Mouse (Mus musculus) liver, embryonic 16.5 days (tissue): ENCODE measurements around the gene Bcl2l13. TPM values are rescaled to one million over a fixed set of nuclear protein-coding genes. Genes with fewer than 3 reads are reported as not detected.

Source experiments
- ATAC-seq: fragments of 200-750 bp; cut with Nextera tagmentation; 2 replicates; pipeline ENCODE4 v1.8.0; 2017; ENCODE audit warnings: low read depth, mild to moderate bottlenecking, moderate number of reproducible peaks, moderate library complexity
- H3K27ac ChIP-seq: fragments of 300-500 bp; sonication (generic); 2 replicates; pipeline ENCODE4 v1.5.1; 2014; ENCODE audit warnings: mild to moderate bottlenecking, low read length
- H3K27me3 ChIP-seq: fragments of 300-500 bp; sonication (generic); 2 replicates; pipeline ENCODE4 v1.6.1; 2014; ENCODE audit warnings: low read depth, low read length, mixed read lengths; ENCODE audit not compliant: control insufficient read depth, insufficient read depth
- H3K36me3 ChIP-seq: fragments of 300-500 bp; sonication (generic); 2 replicates; pipeline ENCODE4 v1.6.1; 2014; ENCODE audit warnings: mild to moderate bottlenecking; ENCODE audit not compliant: control insufficient read depth, insufficient read depth
- H3K4me1 ChIP-seq: fragments of 300-500 bp; sonication (generic); 2 replicates; pipeline ENCODE4 v1.6.1; 2014; ENCODE audit warnings: low read depth, low read length, mixed read lengths; ENCODE audit not compliant: control insufficient read depth
- H3K4me2 ChIP-seq: fragments of 300-500 bp; sonication (generic); 2 replicates; pipeline ENCODE4 v1.6.1; 2014; ENCODE audit warnings: low read depth, low read length, mixed read lengths
- H3K4me3 ChIP-seq: fragments of 300-500 bp; sonication (generic); 2 replicates; pipeline ENCODE4 v1.5.1; 2014; ENCODE audit warnings: low read depth, mild to moderate bottlenecking, low read length
- H3K9ac ChIP-seq: fragments of 300-500 bp; sonication (generic); 2 replicates; pipeline ENCODE4 v1.6.1; 2014; ENCODE audit warnings: low read depth, low read length
- H3K9me3 ChIP-seq: fragments of 300-500 bp; sonication (generic); replicated peaks from 2 replicates; pipeline ENCODE4 v1.6.1; 2016; ENCODE audit warnings: low read length; ENCODE audit not compliant: control insufficient read depth
- WGBS: fragments of 180-500 bp; shearing (Covaris S2); extraction: QIAGEN DNeasy Blood & Tissue Kit; methylation state at CpG from one replicate; pipeline ENCODE4 v1.1.7; 2014; ENCODE audit not compliant: insufficient replicate concordance; 5-methylcytosine and 5-hydroxymethylcytosine counted together
- polyA plus RNA-seq: library from polyadenylated mRNA; unstranded; fragments of >200 nt; fragmentation: Nextera tagmentation; extraction: Ambion mirVana; gene quantifications from 2 replicates; pipeline ENCODE4 v1.2.1, GENCODE M21; 2015

Gene Bcl2l13
- polyA plus RNA-seq: 34.7 and 35.7 TPM in 2 replicates

- ATAC-seq: peak; percentile 81
- WGBS: 1% methylated on average over 40 of the region's 40 CpGs
- Histone ChIP-seq H3K4me2 (peak within 1 kb of the TSS; percentile 85), H3K36me3 (peaks cover 6% of the 10 kb centered on the region; the same call in 1 of the 2 replicates), H3K4me1 (peaks cover 52% of the 10 kb centered on the region), H3K27me3 (no peaks in the 10 kb centered on the region), H3K27ac (peak within 1 kb of the TSS; percentile 99), H3K4me3 (peak within 1 kb of the TSS; percentile 94), H3K9me3 (no peaks in the 10 kb centered on the region), H3K9ac (peak within 1 kb of the TSS; percentile 99)
These were observed at the start of gene Bcl2l13 for GRCm38 (mm10) chr6:120835474-120836374. Bcl2l13 (plus strand) TSS chr6:120836212.

GRCm38 (mm10) chr6:120788068-120788607, 47.9 kb upstream of the Bcl2l13 start:
- H3K9ac ChIP-seq: no peak overlapping the region
- ATAC-seq: no peak
- H3K4me1 ChIP-seq: peaks cover 31% of the 10 kb centered on the region
- WGBS: 76% methylated on average over 5 of the region's 5 CpGs
- no peak overlapping the region for H3K4me2 ChIP-seq
- H3K4me3 ChIP-seq: no peak overlapping the region
- no peaks in the 10 kb centered on the region for H3K9me3 ChIP-seq
- no peak overlapping the region for H3K27ac ChIP-seq
- no peaks in the 10 kb centered on the region for H3K27me3 ChIP-seq
- H3K36me3 ChIP-seq: peaks cover 16% of the 10 kb centered on the region

DNA sequence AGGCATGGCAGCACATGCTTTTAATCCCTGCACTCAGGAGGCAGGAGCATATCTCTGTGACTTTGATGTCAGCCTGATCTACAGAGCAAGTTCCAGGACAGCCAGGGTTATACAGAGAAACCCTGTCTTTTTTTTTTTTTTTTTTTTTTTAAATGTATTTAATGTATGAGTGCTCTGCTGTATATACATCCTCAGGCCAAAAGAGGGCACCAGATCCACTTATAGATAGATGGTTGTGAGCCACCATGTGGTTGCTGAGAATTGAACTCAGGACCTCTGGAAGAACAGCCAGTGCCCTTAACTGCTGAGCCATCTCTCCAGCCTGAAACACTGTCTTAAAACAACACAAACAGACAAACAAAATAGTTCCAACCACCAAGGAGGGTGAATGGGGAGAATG, 47.1 kb upstream of the Bcl2l13 start:
- Histone ChIP-seq H3K27me3 (no peaks in the 10 kb centered on the region), H3K27ac (no peak overlapping the region), H3K4me1 (peaks cover 31% of the 10 kb centered on the region), H3K4me2 (no peak overlapping the region), H3K9me3 (no peaks in the 10 kb centered on the region), H3K4me3 (no peak overlapping the region), H3K36me3 (peaks cover 23% of the 10 kb centered on the region), H3K9ac (no peak overlapping the region)
- ATAC-seq: no peak

DNA sequence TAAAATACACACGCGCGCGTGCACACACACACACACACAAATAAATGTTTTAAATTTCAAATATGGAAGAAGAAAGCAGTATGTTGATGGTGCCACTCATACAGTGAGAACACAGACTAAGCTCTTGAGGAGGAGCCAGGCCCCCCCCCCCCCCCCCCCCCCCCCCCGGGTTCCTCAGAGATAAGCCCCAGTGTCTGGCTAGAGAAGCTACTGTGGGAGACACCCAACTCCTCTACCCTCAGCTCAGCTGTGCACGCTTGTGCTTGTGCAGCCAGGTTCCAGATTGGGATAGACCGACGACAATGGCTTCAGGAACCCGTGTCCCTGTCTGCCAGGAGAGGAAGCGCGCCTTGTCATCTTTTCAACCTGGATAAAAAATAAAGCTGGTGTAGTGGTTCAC, 45.9 kb upstream of the Bcl2l13 start:
- H3K36me3 ChIP-seq: peaks cover 35% of the 10 kb centered on the region
- no peak overlapping the region for H3K27ac ChIP-seq
- no peak overlapping the region for H3K4me3 ChIP-seq
- no peaks in the 10 kb centered on the region for H3K27me3 ChIP-seq
- no peaks in the 10 kb centered on the region for H3K9me3 ChIP-seq
- H3K4me1 ChIP-seq: peaks cover 27% of the 10 kb centered on the region
- H3K4me2 ChIP-seq: no peak overlapping the region
- H3K9ac ChIP-seq: no peak overlapping the region
- peak; percentile 77 for ATAC-seq
- 62% methylated on average over 10 of the region's 11 CpGs for WGBS

DNA sequence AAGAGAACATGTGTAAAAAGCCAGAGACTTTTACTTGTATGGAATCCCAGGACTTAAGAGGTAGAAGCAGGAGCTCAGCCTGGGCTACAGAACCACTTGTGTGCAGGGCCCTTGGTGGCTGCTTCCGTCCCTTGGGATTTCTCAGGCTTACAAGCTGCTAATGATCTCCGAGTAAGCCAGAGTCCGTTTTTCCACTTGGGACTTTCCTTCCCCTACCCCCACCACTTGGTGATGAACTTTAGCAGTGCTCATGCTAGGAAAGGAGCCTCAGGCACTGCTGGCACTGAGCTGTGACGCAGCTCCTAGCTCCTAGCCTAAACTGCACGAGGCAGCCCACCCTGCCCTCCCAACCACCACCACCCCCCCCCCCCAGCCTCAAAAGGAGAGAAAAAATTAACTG, 45.3 kb upstream of the Bcl2l13 start:
- Histone ChIP-seq H3K9ac (no peak overlapping the region), H3K27ac (no peak overlapping the region)
- 71% methylated on average over 5 of the region's 5 CpGs for WGBS

DNA sequence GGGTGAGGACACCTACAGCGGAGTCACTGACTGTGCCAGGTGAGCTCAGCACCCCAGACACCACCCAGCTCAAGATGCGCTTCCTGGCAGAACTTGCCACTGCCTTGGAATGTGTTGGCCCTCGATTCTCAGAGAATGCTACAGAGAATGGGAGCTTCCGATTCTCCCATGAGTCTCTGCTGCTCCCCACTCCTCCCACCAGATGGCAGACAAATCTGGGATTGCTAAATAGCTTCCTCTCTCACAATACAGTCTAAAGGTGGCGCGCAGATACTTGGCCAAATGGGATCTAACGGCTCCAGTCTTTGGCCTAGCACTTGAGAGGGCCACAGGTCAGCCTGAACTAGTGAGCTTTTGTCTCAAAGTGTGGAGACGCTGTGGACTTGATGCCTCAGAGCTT, 43.1 kb upstream of the Bcl2l13 start:
- peaks cover 62% of the 10 kb centered on the region for H3K36me3 ChIP-seq
- no peak overlapping the region for H3K9ac ChIP-seq
- H3K4me2 ChIP-seq: no peak overlapping the region
- no peaks in the 10 kb centered on the region for H3K27me3 ChIP-seq
- H3K27ac ChIP-seq: no peak overlapping the region
- 84% methylated on average over 8 of the region's 8 CpGs for WGBS
- ATAC-seq: no peak
- H3K4me1 ChIP-seq: peaks cover 21% of the 10 kb centered on the region
- no peak overlapping the region for H3K4me3 ChIP-seq
- no peaks in the 10 kb centered on the region for H3K9me3 ChIP-seq

More for the DNA sequence above, 45.3 kb upstream of the Bcl2l13 start:
- peaks cover 27% of the 10 kb centered on the region for H3K4me1 ChIP-seq
- H3K4me2 ChIP-seq: no peak overlapping the region
- H3K9me3 ChIP-seq: no peaks in the 10 kb centered on the region
- no peak overlapping the region for H3K4me3 ChIP-seq
- H3K36me3 ChIP-seq: peaks cover 41% of the 10 kb centered on the region
- ATAC-seq: no peak
- no peaks in the 10 kb centered on the region for H3K27me3 ChIP-seq

GRCm38 (mm10) chr6:120795422-120796086, 40.5 kb upstream of the Bcl2l13 start:
- H3K9ac ChIP-seq: no peak overlapping the region
- ATAC-seq: no peak
- no peak overlapping the region for H3K4me2 ChIP-seq
- H3K27ac ChIP-seq: no peak overlapping the region
- peaks cover 85% of the 10 kb centered on the region for H3K36me3 ChIP-seq
- WGBS: 22% methylated on average over 5 of the region's 5 CpGs
- peaks cover 6% of the 10 kb centered on the region for H3K4me1 ChIP-seq
- no peak overlapping the region for H3K4me3 ChIP-seq
- no peaks in the 10 kb centered on the region for H3K27me3 ChIP-seq
- H3K9me3 ChIP-seq: no peaks in the 10 kb centered on the region

DNA sequence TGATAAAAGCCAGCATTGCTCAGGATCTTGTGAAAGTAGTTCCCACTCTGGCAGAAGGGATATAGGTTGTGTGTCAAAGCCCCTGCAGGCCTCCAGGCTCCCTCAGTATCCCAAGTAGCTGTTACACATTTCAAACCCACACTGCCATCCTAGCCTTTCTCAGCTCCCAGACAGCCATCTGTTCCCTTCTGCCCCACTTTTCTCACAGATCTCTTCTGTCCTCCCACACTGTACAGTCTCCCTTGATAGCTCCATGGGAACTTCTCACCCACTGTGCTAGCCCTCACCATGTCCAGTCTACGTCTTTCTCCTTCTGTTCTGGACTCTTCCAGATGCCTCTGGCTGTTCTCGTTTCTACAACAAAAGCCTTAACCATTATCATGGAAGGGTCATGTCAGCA, 39.9 kb upstream of the Bcl2l13 start:
- WGBS: 72% methylated on average over 2 of the region's 2 CpGs
- H3K27me3 ChIP-seq: no peaks in the 10 kb centered on the region

DNA sequence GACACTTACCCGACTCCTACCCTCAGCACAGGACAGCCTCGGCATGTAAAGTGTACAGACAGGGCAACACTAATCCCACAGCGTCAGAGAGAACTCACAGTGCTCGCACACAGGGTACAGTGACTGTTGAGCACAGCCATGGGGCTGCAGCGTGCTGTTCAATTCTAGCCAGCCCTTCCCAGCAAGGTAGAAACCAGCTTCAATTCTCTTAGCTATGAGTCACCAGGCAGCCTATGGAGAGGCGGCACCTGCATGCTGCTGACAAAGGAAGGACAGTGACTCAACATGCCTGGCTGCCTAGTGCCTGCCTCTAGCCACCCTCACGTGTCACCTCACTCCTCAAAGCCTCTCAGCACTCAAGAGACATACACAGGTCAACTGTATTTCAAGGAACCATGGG, 38.0 kb upstream of the Bcl2l13 start:
- Histone ChIP-seq H3K9me3 (no peaks in the 10 kb centered on the region), H3K4me3 (no peak overlapping the region), H3K27ac (no peak overlapping the region), H3K27me3 (no peaks in the 10 kb centered on the region), H3K9ac (no peak overlapping the region), H3K4me1 (no peaks in the 10 kb centered on the region; the same call in 1 of the 2 replicates), H3K4me2 (no peak overlapping the region), H3K36me3 (peaks cover 94% of the 10 kb centered on the region)
- no peak for ATAC-seq
- 83% methylated on average over 7 of the region's 7 CpGs for WGBS

More for the DNA sequence above, 39.9 kb upstream of the Bcl2l13 start:
- H3K9me3 ChIP-seq: no peaks in the 10 kb centered on the region
- H3K4me3 ChIP-seq: no peak overlapping the region
- H3K9ac ChIP-seq: no peak overlapping the region
- H3K27ac ChIP-seq: no peak overlapping the region
- H3K4me2 ChIP-seq: no peak overlapping the region
- ATAC-seq: no peak
- H3K36me3 ChIP-seq: peaks cover 91% of the 10 kb centered on the region
- H3K4me1 ChIP-seq: peaks cover under 1% of the 10 kb centered on the region
